Comparison of ENCODE assay signal across 8 mouse cellular contexts in genomic region chr13:100854174-100854573, GRCm38 (mm10). TPM values are rescaled to one million over a fixed set of nuclear protein-coding genes. Genes with fewer than 3 reads are reported as not detected.
A peak's percentile ranks its signal among the peaks of the same experiment; 100 is the strongest.
DNase-seq lines count a peak whose midpoint lies in the region; ATAC-seq and TF ChIP-seq lines count a peak whose summit lies in the region.

No protein-coding gene starts in this region.

- H3K4me3 ChIP-seq in layer of hippocampus, adult 2 months = no peak overlapping the region

- DNase-seq in adrenal gland, postnatal 10 days = peak; percentile 53
- DNase-seq in adrenal gland, adult 8-10 months = no peak
- DNase-seq in layer of hippocampus, adult 2 months (ENCODE audit: low spot score in 2 of 2) = peak in 1 of 2 experiments; percentile 48
- no peak for DNase-seq in layer of hippocampus, postnatal 10 days (ENCODE audit: low spot score in 2 of 2)
- DNase-seq in T-cell, adult 2 months (ENCODE audit: low spot score) = peak; percentile 18
- no peak for DNase-seq in adrenal gland, adult 2 months

- no peak overlapping the region for H3K27ac ChIP-seq in layer of hippocampus, adult 2 months

- peak; percentile 74 for ATAC-seq in granulocyte monocyte progenitor cell, adult 5-6 weeks (replicated peaks; ENCODE audit: poor library complexity, severe bottlenecking)
- peak; percentile 86 for ATAC-seq in megakaryocyte progenitor cell, adult 5-6 weeks (replicated peaks; ENCODE audit: poor library complexity)

- peak; percentile 80 for TF ChIP-seq CTCF in layer of hippocampus, adult 2 months (conservative IDR thresholded peaks at IDR 0.05)

RNA-seq across cellular contexts. Expression of gene Slc30a5, which starts 20.9 kb away (rescaled TPM):
- 10 to 100 TPM; 47.4 to 47.5 TPM for total RNA-seq in adrenal gland, postnatal 10 days (2021)
- 10 to 100 TPM; 42.6 to 47.9 (median 44.9) TPM for total RNA-seq in adrenal gland, adult 8-10 months (2022)
- total RNA-seq in layer of hippocampus, adult 2 months (2021) = 10 to 100 TPM; 34.8 to 37.4 TPM
- total RNA-seq in layer of hippocampus, postnatal 10 days (2021) = 10 to 100 TPM; 32.7 to 38.1 TPM
- 97.0 and 97.9 TPM in 2 replicates for total RNA-seq in granulocyte monocyte progenitor cell, adult 5-6 weeks (2014; fragmentation: Nextera tagmentation)
- total RNA-seq in granulocyte monocyte progenitor cell, adult 5-6 weeks (2017) = 96.8 and 111 TPM in 2 replicates
- 127 and 130 TPM in 2 replicates for total RNA-seq in megakaryocyte progenitor cell, adult 5-6 weeks (2015)
- total RNA-seq in megakaryocyte progenitor cell, adult 5-6 weeks (2017) = 99.7 and 101 TPM in 2 replicates
- 10 to 100 TPM; 42.5 to 45.0 TPM for total RNA-seq in adrenal gland, adult 2 months (2021)
- 16.9 and 19.8 TPM in 2 replicates for polyA plus RNA-seq in adrenal gland, adult 2 months (2012; rRNA removed)

Comparison
In these comparisons a context has a peak if more than half of its experiments do, and no peak if none do; other contexts are left out.
1. DNase-seq: peak in adrenal gland, postnatal 10 days (single experiment) and T-cell, adult 2 months (single experiment); none in adrenal gland, adult 8-10 months (single experiment), layer of hippocampus, postnatal 10 days (0 of 2) and adrenal gland, adult 2 months (single experiment).